Mouse (Mus musculus): ENCODE results near the gene Kalrn. TPM values are rescaled to one million over a fixed set of nuclear protein-coding genes. Genes with fewer than 3 reads are reported as not detected.

Gene Kalrn
- polyA plus RNA-seq, 1 experiment: 3.9 TPM

DNA sequence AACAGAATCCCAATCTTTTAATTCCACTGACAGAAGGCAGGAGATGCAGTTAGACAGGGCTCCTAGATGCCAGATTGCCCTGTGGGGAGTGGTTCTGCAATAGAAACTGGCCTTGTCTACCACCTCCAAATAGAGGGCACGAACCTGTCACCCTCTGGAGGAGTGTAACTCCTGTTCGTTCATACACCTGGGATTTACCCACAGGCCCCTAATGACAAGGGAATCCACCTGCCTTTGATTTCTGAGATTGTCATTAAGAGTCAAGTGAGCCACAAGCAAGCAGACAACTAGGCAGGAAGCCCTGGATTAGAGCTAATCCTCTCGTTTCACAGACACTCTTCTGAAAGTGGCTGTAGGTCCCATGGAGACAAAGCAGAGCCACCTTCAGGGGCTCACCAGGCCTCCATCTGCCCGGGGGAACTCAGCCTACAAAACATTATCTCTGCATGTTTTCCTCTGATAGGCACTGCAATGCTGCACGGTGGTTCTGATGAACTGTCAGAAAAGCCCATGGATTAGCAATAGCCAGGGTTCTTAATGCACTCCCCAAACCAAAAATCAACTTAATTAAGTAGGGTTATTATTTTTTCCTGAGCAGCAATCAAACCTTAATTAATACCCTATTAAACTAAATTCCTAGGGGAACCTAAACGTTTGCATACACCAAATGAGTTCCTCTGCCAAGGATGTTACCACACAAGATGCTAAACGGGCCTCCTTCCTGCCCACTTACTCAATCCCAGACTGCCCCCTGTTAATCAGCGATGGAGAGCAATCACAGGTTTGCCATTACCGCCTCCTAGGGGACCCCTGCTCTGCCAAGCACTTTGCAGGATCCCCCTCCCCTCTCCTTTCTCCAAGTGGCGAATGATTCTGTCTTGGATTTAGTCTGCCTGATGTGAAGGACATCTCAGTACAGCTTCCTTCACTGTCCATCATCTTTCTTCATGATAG is 312.1 kb downstream of the Kalrn start:
- DNase-seq (ENCODE audit: low read depth): peak; percentile 41

DNA sequence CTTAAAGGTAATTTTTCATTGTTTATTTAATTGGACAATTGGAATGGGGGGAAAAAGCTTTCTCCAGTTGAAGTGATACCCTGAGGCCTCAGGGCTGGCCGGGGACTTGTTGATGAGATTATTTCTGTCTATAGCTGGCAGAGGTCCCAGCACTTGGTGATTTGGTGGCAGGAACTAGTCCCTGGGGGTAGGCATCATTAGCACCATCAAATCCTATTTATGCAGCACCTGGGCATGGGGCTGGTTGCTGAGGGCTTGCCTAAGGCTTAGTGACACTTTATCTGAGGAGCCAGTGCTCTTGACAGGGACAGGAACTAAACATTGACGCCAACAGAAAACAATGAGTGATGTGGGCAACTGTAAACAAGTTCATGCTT is 318.7 kb downstream of the Kalrn start:
- DNase-seq (ENCODE audit: low read depth): no peak

DNA sequence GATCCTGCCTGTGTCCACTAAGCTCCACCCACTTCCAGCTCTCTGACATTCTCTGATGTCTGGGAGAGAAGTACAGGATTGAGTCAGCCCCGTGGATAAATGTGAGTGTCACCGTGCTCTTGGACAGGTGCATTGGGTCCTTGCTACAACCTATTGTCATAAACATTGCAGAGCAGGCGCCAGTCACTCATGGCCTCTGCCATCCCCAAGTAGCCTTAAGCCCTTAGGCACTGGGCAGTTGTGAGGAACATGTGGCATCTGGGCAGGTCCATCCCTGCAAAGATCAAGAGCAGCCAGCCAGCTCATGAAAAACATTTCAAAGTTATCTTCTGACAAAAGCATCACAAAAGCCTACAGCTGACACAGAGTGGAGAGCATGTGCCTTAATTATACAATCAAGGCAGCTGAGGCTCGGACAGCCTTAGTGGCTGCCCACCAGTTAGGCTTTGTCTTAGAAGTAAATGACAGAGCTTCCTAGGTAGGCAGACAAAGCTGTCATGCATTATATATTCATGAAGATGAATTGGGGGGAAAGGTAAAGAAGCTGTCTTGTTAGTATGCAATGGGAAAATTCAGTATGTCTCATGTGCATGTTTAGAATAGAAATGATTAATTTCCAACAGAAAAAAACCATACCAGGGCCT is 319.2 kb downstream of the Kalrn start:
- DNase-seq (ENCODE audit: low read depth): no peak

GRCm38 (mm10) chr16:34252670-34253069 is 320.7 kb downstream of the Kalrn start:
- DNase-seq (ENCODE audit: low read depth): no peak

GRCm38 (mm10) chr16:34248256-34248655 is 325.1 kb downstream of the Kalrn start:
- no peak for DNase-seq (ENCODE audit: low read depth)

DNA sequence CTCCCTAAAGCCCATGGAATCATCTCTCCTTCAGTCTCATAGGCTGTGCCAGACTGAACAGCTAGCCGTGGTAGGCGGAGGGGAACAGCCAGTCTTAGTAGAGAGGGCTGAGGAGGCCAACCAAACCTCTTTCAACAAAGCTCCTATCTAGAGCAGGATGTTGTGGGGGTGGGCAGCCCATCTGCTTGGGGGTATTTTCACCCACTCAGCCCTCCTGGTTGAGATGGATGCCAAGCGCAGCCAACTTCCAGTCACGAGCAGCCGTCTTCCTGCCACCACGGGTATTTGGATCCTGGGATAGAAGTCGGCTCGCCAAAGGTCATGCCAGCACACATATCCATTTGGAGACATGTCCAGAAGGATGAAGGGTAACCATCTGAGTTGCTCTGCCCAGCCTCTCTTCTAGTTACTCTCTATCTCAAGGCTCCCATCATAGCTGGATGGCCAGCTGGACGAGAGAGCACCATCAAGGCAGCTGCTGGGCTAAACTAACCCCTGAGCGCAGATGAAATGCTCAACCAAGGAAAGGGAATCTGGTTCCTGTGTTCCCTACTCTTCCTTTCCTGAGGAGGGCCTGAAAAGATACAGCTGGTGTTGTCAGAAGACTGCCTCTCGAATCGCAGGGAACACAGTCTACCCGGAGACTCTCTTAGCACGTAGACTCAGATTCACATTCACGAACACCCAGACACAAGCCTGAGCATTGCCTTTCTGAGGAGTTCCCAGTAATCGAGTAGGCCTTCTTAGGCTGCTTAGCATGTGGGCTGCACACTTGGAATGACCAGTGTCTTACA is 331.2 kb downstream of the Kalrn start:
- DNase-seq (ENCODE audit: low read depth): no peak

- no peak for DNase-seq (ENCODE audit: low read depth)
These were observed 333.7 kb downstream of the Kalrn start for GRCm38 (mm10) chr16:34239618-34240017.

DNA sequence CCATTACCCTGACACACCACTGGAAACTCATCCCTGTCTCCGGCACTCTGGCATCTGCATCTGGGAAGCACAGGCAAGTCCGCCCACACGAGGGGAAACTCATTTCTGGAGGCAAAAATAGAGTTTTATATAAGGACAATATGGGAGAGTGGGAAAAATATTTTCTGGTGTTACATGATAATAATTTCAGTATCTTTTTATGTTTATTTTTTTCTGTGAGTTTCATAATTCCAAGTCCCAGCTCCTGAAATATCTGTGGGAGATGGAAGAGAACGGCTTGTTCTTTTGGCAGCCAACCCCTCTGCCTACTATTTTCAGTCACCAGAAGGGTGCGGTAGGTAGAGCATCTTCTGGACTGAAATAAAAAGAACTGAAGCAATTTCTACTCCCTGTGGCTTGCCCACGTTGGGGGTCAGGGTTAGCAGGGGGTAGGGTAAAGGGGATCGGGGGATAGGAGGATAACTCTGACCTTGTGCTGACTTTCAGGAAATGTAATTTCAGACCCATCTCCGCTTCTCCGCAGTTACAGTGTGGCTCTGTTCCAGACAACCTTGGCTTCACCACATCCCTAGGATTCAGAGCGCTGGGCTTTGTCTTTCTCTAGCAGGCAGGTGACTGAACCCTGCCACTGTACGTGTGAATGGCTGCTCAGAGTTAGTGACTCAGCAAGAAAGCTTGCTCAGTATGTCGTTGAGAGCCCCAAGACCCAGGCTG is 336.3 kb downstream of the Kalrn start:
- DNase-seq (ENCODE audit: low read depth): no peak

DNA sequence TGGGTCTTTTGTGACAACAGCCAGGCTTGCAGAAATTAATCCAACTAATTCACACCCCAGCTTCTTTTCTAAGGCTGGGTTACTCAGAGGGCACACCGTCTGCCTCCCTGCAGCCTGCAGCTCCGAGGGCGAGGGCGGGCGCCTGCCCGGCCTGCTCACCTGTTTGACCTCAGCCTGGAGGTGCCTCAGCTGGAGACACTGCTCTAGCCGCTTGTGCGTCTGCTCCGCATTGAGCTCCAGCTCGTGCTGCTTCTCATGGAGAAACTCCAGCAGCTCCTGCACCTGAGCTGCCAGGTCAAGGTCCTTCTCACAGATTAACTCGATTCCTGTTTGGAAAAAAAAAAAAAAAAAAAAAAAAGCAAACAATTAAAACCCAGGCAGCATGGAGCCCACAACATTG is 338.2 kb downstream of the Kalrn start:
- no peak for DNase-seq (ENCODE audit: low read depth)

DNA sequence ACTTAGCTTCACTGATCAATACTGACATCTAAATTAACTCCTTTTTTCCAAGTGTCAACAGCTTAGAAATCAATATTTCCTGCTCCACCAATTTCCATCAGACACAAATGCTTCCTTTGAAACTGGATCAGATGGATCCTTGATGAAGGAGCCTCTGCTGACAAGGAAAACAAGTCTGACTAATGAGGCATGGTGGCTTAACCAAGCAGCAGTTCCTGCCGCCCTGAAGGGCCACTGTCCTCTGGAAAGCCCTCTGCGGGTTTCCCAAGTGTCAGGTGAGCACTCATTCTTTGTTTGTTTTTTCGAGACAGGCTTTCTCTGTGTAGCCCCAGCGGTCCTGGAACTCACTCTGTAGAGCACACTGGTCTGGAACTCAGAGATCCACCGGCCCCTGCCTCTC is 341.4 kb downstream of the Kalrn start:
- DNase-seq (ENCODE audit: low read depth): no peak

DNA sequence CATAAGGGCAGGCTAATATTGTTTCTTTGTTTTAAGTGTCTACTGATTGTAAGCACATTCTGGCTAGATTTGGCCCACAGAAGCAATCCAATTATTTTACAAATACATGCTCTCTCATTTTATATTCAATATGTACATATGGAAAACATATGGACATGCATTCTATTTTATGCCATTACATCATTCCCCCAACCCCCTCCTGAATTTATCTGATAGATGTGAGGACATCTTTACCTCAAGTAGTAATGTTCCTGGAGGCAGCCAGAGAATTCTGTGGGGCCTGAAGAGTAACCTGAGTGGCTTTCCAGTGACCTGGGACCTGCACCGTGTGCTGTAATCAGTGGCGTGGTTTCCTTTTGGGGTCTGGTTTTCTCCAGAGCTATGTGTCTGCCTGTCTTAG is 342.2 kb downstream of the Kalrn start:
- no peak for DNase-seq (ENCODE audit: low read depth)

DNA sequence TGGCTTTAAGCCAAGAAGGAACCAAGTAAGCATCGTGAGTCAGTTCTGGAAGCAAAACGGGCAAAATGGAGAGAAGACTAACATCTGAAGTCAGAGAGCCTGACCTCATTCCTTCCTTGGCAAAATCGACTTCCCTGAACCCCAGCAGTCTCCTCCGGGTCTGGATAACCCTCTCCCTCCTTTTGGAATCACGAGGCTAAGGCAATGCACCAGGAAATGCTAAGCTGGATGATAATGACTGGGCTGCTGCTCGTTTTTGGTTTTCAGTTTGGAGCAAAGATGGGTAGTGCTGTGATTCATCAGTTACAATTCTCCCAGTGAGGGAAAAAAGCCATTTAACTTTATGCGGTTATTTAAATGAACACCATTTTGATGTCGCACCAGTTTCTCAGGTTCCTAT is 344.0 kb downstream of the Kalrn start:
- no peak for DNase-seq (ENCODE audit: low read depth)

DNA sequence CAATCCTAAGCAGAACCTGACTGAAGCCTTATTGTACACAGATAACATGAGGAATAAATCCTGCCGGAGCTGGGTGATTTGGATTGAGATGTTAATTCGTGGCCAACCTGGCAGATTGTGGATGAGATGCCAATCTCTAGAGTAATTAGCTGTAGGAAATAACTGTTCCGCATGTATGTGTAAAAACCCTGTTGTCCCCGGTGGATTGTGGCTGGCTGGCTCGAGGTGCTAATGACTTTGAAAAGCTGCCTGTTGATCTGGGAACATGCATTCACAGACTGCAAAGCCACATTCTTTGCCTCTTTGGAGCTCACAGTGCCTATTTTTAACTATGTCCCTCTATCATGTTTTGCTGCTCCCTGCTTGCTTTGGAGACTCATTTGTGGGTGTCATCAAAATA is 344.7 kb downstream of the Kalrn start:
- no peak for DNase-seq (ENCODE audit: low read depth)

GRCm38 (mm10) chr16:34212160-34212559 is 361.2 kb downstream of the Kalrn start:
- DNase-seq (ENCODE audit: low read depth): no peak

DNA sequence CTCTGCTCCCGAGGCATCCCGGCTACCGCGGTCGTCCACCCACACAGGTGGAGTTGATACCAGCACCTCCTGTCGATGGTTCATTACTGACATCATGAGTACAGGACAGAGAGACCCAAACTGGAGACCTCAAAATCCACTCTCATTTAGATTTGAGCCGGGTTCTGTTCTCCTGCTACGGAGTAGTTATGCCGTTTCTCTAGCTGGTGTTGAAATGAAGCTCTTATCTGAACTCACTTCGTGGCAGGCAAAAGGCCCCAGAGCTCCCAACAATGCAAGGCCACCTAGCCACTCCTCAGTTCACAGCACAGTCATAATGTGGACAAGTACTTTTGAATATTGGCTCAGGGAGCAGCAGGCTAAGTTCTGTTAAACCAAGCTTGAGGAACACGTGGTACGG is 362.1 kb downstream of the Kalrn start:
- DNase-seq (ENCODE audit: low read depth): no peak

- DNase-seq (ENCODE audit: low read depth): no peak
These were observed 364.6 kb downstream of the Kalrn start for GRCm38 (mm10) chr16:34208748-34209147.

DNA sequence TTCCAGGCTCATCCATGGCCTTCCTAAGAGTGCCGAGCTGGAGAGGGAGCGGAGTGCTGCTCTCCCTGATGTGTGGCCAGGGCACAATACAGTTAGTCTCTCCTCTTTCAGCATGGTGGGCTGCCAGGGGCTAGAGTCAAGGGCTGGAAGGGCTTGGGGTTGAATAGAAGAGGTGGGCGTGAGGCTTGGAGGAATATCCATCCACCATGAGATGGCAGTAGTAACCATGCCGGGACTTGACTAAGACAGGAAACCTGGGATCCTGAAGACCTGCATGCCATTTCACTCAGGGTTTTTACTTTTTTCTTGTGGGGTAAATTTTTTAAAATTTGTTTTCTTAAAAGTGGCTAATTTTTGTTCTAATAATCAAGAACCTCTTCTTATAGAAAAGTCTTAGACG is 365.4 kb downstream of the Kalrn start:
- DNase-seq (ENCODE audit: low read depth): no peak

GRCm38 (mm10) chr16:34204527-34205139 is 368.7 kb downstream of the Kalrn start:
- DNase-seq (ENCODE audit: low read depth): no peak

GRCm38 (mm10) chr16:34199543-34199942 is 373.8 kb downstream of the Kalrn start:
- DNase-seq (ENCODE audit: low read depth): no peak

DNA sequence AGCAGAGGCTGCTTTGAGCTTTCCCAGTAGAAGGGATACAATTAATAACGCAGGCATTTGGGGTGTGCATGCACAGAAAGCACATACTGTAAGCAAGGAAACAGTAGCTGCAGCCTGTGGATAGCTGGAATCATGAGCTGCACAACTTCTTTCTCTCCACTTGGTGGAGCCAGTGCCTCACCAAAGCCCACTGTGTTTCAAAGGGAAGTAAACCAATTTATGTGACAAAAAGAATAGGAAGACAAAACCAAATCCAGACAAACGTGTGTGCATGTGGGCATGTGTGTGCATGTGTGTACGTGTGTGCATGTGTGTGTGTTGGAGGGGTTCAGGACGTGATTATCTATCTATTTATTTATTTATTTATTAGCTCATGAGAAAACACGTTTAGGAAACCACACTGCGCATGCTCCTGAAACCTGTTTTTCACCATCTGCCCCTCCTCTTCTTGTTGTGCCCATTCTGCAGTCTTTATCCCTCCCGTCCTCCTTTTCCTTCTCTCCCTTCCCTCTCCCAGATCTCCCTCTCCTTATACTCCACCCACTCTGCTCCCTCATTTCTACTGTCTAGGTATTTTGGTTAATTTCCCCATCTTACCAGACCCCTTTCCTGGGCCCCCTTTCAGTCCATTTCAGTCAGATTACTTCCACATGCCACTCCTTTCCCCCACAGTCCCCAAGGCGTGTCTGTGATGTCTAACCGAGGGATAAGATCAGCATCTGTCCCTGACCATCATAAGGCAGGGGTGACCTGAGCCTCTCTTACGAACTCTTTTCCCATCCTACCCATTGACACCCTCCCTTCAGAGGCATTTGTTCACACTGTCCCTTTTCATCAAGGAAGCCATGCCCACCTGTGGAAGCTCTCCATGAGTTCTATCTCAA is 380.1 kb downstream of the Kalrn start:
- DNase-seq (ENCODE audit: low read depth): no peak
